Mouse (Mus musculus): Measurements from ENCODE around the gene Exoc6b. TPM values are rescaled to one million over a fixed set of nuclear protein-coding genes. Genes with fewer than 3 reads are reported as not detected.

Exoc6b gene
- total and polyA plus RNA-seq, 3 experiments: 0.76 to 8.7 (median 6.9) TPM

GRCm38 (mm10) chr6:84638206-84638605 lies 431.1 kb downstream of the Exoc6b start:
- H3K9me3 ChIP-seq (replicated peaks): no peaks in the 10 kb centered on the region
- H3K4me1 ChIP-seq (ENCODE audit: insufficient read depth, low read depth, low read length): no peaks in the 10 kb centered on the region; the same call in 1 of the 2 replicates
- ATAC-seq (ENCODE audit: extremely low read depth, insufficient number of reproducible peaks, low FRiP score, poor library complexity, severe bottlenecking) (no peak), DNase-seq (ENCODE audit: low spot score) (no peak)
- TF ChIP-seq GATA2 (IDR thresholded peaks at IDR 0.05; ENCODE audit: borderline replicate concordance, low read depth, low read length) (no peak), CTCF (IDR thresholded peaks at IDR 0.05; ENCODE audit: low read depth, low read length) (no peak), TAL1 (conservative IDR thresholded peaks at IDR 0.05; ENCODE audit: low read depth, low read length) (no peak), POLR2AphosphoS5 (IDR thresholded peaks at IDR 0.05; ENCODE audit: insufficient replicate concordance, low read depth, low read length) (no peak), GATA1 (IDR thresholded peaks at IDR 0.05; ENCODE audit: borderline replicate concordance, low read length) (no peak)
- no peak overlapping the region for H3K4me3 ChIP-seq (ENCODE audit: low read depth, low read length)
- H3K36me3 ChIP-seq (replicated peaks): no peaks in the 10 kb centered on the region
- H3K27me3 ChIP-seq (ENCODE audit: insufficient read depth, low read length): peaks cover 7% of the 10 kb centered on the region

GRCm38 (mm10) chr6:84631588-84631987 lies 437.7 kb downstream of the Exoc6b start:
- Histone ChIP-seq H3K36me3 (replicated peaks) (no peaks in the 10 kb centered on the region), H3K9me3 (replicated peaks) (no peaks in the 10 kb centered on the region), H3K27me3 (ENCODE audit: insufficient read depth, low read length) (peaks cover 5% of the 10 kb centered on the region), H3K4me3 (ENCODE audit: low read depth, low read length) (no peak overlapping the region), H3K4me1 (ENCODE audit: insufficient read depth, low read depth, low read length) (no peaks in the 10 kb centered on the region)
- DNase-seq (ENCODE audit: low spot score) (no peak), ATAC-seq (ENCODE audit: extremely low read depth, insufficient number of reproducible peaks, low FRiP score, poor library complexity, severe bottlenecking) (no peak)
- TF ChIP-seq GATA2 (IDR thresholded peaks at IDR 0.05; ENCODE audit: borderline replicate concordance, low read depth, low read length): no peak
- TF ChIP-seq POLR2AphosphoS5 (IDR thresholded peaks at IDR 0.05; ENCODE audit: insufficient replicate concordance, low read depth, low read length): no peak
- no peak for TF ChIP-seq TAL1 (conservative IDR thresholded peaks at IDR 0.05; ENCODE audit: low read depth, low read length)
- TF ChIP-seq GATA1 (IDR thresholded peaks at IDR 0.05; ENCODE audit: borderline replicate concordance, low read length): no peak
- TF ChIP-seq CTCF (IDR thresholded peaks at IDR 0.05; ENCODE audit: low read depth, low read length): no peak

GRCm38 (mm10) chr6:84630276-84630675 lies 439.0 kb downstream of the Exoc6b start:
- Histone ChIP-seq H3K36me3 (replicated peaks) (no peaks in the 10 kb centered on the region), H3K27me3 (ENCODE audit: insufficient read depth, low read length) (peaks cover 5% of the 10 kb centered on the region), H3K9me3 (replicated peaks) (no peaks in the 10 kb centered on the region), H3K4me1 (ENCODE audit: insufficient read depth, low read depth, low read length) (no peaks in the 10 kb centered on the region), H3K4me3 (ENCODE audit: low read depth, low read length) (no peak overlapping the region)
- no peak for DNase-seq (ENCODE audit: low spot score)
- no peak for ATAC-seq (ENCODE audit: extremely low read depth, insufficient number of reproducible peaks, low FRiP score, poor library complexity, severe bottlenecking)
- TF ChIP-seq GATA2 (IDR thresholded peaks at IDR 0.05; ENCODE audit: borderline replicate concordance, low read depth, low read length) (no peak), TAL1 (conservative IDR thresholded peaks at IDR 0.05; ENCODE audit: low read depth, low read length) (no peak), GATA1 (IDR thresholded peaks at IDR 0.05; ENCODE audit: borderline replicate concordance, low read length) (no peak), POLR2AphosphoS5 (IDR thresholded peaks at IDR 0.05; ENCODE audit: insufficient replicate concordance, low read depth, low read length) (no peak)

GRCm38 (mm10) chr6:84628831-84629230 lies 440.5 kb downstream of the Exoc6b start:
- Histone ChIP-seq H3K36me3 (replicated peaks) (no peaks in the 10 kb centered on the region), H3K9me3 (replicated peaks) (no peaks in the 10 kb centered on the region), H3K4me3 (ENCODE audit: low read depth, low read length) (no peak overlapping the region), H3K4me1 (ENCODE audit: insufficient read depth, low read depth, low read length) (no peaks in the 10 kb centered on the region), H3K27me3 (ENCODE audit: insufficient read depth, low read length) (peaks cover 5% of the 10 kb centered on the region)
- DNase-seq (ENCODE audit: low spot score) (no peak), ATAC-seq (ENCODE audit: extremely low read depth, insufficient number of reproducible peaks, low FRiP score, poor library complexity, severe bottlenecking) (no peak)
- TF ChIP-seq GATA2 (IDR thresholded peaks at IDR 0.05; ENCODE audit: borderline replicate concordance, low read depth, low read length) (no peak), CTCF (IDR thresholded peaks at IDR 0.05; ENCODE audit: low read depth, low read length) (no peak), TAL1 (conservative IDR thresholded peaks at IDR 0.05; ENCODE audit: low read depth, low read length) (no peak), GATA1 (IDR thresholded peaks at IDR 0.05; ENCODE audit: borderline replicate concordance, low read length) (no peak)

- Histone ChIP-seq H3K4me3 (ENCODE audit: low read depth, low read length) (no peak overlapping the region), H3K27me3 (ENCODE audit: insufficient read depth, low read length) (peaks cover 7% of the 10 kb centered on the region), H3K9me3 (replicated peaks) (no peaks in the 10 kb centered on the region), H3K36me3 (replicated peaks) (no peaks in the 10 kb centered on the region), H3K4me1 (ENCODE audit: insufficient read depth, low read depth, low read length) (no peaks in the 10 kb centered on the region)
- no peak for DNase-seq (ENCODE audit: low spot score)
- no peak for ATAC-seq (ENCODE audit: extremely low read depth, insufficient number of reproducible peaks, low FRiP score, poor library complexity, severe bottlenecking)
- TF ChIP-seq CTCF (IDR thresholded peaks at IDR 0.05; ENCODE audit: low read depth, low read length): no peak
- TF ChIP-seq POLR2AphosphoS5 (IDR thresholded peaks at IDR 0.05; ENCODE audit: insufficient replicate concordance, low read depth, low read length): no peak
- TF ChIP-seq GATA2 (IDR thresholded peaks at IDR 0.05; ENCODE audit: borderline replicate concordance, low read depth, low read length): no peak
- no peak for TF ChIP-seq TAL1 (conservative IDR thresholded peaks at IDR 0.05; ENCODE audit: low read depth, low read length)
- no peak for TF ChIP-seq GATA1 (IDR thresholded peaks at IDR 0.05; ENCODE audit: borderline replicate concordance, low read length)
Measured at GRCm38 (mm10) chr6:84626398-84626797, 442.9 kb downstream of the Exoc6b start.

- ATAC-seq (ENCODE audit: extremely low read depth, insufficient number of reproducible peaks, low FRiP score, poor library complexity, severe bottlenecking) (no peak), DNase-seq (ENCODE audit: low spot score) (no peak)
- Histone ChIP-seq H3K4me3 (ENCODE audit: low read depth, low read length) (no peak overlapping the region), H3K4me1 (ENCODE audit: insufficient read depth, low read depth, low read length) (no peaks in the 10 kb centered on the region), H3K9me3 (replicated peaks) (no peaks in the 10 kb centered on the region), H3K27me3 (ENCODE audit: insufficient read depth, low read length) (peaks cover 13% of the 10 kb centered on the region), H3K36me3 (replicated peaks) (no peaks in the 10 kb centered on the region)
- no peak for TF ChIP-seq TAL1 (conservative IDR thresholded peaks at IDR 0.05; ENCODE audit: low read depth, low read length)
- TF ChIP-seq GATA2 (IDR thresholded peaks at IDR 0.05; ENCODE audit: borderline replicate concordance, low read depth, low read length): no peak
- no peak for TF ChIP-seq GATA1 (IDR thresholded peaks at IDR 0.05; ENCODE audit: borderline replicate concordance, low read length)
- TF ChIP-seq CTCF (IDR thresholded peaks at IDR 0.05; ENCODE audit: low read depth, low read length): no peak
- no peak for TF ChIP-seq POLR2AphosphoS5 (IDR thresholded peaks at IDR 0.05; ENCODE audit: insufficient replicate concordance, low read depth, low read length)
Measured at GRCm38 (mm10) chr6:84619166-84619565, 450.1 kb downstream of the Exoc6b start.

All from G1E (cell line).